Mouse (Mus musculus): ENCODE data around the gene Fam81a. TPM values are rescaled to one million over a fixed set of nuclear protein-coding genes. Genes with fewer than 3 reads are reported as not detected.

Gene Fam81a
- total RNA-seq, 2 experiments from 2014 or later = 90.4 to 92.0 TPM

GRCm38 (mm10) chr9:70042935-70043334, 99.4 kb downstream of the Fam81a start:
- no peak overlapping the region for H3K27ac ChIP-seq
- H3K4me3 ChIP-seq = no peak overlapping the region
- no peak for DNase-seq (ENCODE audit: low spot score in 2 of 2)
- TF ChIP-seq CTCF (conservative IDR thresholded peaks at IDR 0.05) = no peak

DNA sequence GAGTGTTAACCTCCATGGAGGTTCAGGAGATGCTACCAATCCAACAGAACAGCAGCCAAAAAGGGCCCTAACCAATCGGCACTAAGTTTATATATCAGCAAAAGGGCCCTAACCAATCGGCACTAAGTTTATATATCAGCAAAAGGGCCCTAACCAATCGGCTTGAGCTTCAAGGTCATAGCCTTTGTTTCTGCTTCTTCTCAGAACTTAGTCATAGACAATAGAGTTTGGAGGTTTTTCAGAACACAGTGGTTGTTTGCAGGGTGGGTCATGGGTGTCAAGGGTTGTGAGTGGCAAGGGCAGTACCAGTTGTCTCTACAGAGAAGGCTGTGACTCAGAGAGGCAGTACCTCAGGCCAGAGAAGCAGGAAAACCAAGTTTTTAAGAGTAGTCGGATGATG, 100.2 kb downstream of the Fam81a start:
- Histone ChIP-seq H3K27ac (no peak overlapping the region), H3K4me3 (no peak overlapping the region)
- no peak for TF ChIP-seq CTCF (conservative IDR thresholded peaks at IDR 0.05)
- no peak for DNase-seq (ENCODE audit: low spot score in 2 of 2)

DNA sequence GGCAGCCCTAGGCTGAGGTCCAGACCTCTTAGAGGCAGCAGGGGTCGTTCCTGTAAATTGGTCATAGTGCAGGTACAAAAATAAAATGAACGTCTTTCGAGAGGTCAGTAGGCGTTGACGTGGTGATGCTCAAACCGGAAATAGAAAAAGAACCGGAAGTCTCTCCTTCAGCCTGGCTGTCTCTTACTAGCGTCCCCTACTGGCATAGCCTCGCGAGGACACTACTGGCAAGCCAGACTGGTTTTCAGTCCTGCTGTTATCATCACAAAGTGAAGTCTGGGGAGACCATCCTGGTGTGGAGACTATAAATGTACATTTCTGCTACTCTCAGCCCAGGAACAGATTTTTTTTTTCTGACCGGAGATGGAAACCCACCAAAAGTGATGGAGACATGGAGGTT, 101.8 kb downstream of the Fam81a start:
- DNase-seq (ENCODE audit: low spot score in 2 of 2) = no peak
- TF ChIP-seq CTCF (conservative IDR thresholded peaks at IDR 0.05) = no peak
- Histone ChIP-seq H3K27ac (no peak overlapping the region), H3K4me3 (no peak overlapping the region)

DNA sequence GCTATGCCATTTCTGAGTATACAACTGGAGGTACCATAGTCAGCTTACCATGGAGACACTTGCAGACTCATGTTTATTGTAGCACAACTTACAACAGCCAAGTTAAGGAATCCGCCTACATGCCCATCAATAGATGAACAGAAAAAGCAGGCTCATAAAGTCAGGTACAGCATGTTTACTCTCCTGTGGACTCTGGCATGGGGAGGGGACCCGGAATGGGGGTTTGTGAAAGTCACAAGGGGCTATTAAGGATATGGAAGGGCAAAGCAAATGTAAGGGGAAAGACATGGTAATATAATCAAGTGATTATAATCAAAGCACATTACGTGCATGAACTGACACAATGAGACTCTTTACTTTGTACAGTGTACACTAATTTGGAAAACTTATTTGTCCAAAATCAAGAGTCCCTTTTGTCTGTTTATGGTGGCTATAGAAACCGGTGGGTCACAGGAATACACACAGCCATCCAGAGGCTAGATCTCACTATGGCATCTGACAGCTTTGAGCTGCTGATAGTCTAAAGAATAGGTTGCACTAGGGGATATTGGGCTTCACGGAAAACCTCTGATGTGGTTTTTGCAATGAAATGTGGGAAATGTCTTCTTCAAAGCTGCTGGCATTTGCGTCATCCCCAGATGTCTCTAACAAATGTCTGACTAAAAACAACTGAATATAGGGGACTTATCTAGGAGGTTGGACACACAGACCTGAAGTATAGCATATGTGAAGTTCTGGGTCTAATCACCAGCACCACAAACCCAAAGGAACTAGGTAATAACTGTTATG, 102.6 kb downstream of the Fam81a start:
- H3K4me3 ChIP-seq = no peak overlapping the region
- H3K27ac ChIP-seq = no peak overlapping the region
- DNase-seq (ENCODE audit: low spot score in 2 of 2) = no peak
- TF ChIP-seq CTCF (conservative IDR thresholded peaks at IDR 0.05) = no peak

Other genes starting within 250 kb of the Fam81a start
- 10 to 100 TPM; 36.1 to 41.4 TPM for gene Bnip2, start 153.1 kb downstream of the Fam81a start, total RNA-seq (2021)
- gene Gtf2a2, start 130.0 kb downstream of the Fam81a start, total RNA-seq (2021) = 10 to 100 TPM; 51.6 to 62.1 TPM
- not detected for gene Gcnt3, start 104.5 kb downstream of the Fam81a start, total RNA-seq (2021)
- 1 to 10 TPM; 7.6 to 8.2 TPM for gene Myo1e, start 64.8 kb upstream of the Fam81a start, total RNA-seq (2021)